Mouse (Mus musculus): ENCODE data around the gene Slc19a1.

Slc19a1 gene

DNA sequence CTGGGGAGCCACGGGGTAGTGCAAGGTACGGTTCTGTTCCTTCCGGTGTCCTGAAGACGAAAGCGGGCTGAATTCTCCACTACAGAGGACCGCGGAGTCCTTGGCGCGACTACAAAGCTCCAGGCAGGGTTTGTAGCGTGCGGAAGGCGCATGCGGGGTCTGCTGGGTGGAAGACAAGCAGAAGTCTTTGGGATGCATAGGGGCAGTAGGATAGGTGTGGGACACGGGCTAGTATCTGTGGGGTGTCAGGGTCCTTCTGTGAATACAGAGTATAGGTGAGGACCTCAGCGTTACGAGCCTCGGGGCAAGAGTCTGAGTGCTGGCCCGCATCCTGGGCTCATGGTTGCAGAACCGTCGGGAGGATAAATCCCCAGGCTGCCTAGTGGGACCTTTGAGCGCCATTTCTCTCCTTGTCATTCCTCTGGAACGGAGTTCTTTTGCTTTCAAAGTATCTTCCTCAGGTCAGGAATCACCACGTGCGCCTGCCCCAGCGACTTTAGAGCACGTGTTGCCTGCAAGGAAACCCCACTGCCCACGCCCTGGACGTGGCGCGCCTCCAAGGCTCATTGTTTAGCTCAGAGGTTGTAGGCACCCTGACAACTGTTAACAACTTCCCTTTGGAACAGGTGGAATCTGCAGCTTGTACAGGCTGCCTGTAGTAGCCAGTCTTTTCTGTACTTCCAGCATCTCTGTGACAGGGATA, 1.4 kb downstream of the Slc19a1 start:
- DNase-seq (ENCODE audit: low spot score): peak; percentile 43

DNA sequence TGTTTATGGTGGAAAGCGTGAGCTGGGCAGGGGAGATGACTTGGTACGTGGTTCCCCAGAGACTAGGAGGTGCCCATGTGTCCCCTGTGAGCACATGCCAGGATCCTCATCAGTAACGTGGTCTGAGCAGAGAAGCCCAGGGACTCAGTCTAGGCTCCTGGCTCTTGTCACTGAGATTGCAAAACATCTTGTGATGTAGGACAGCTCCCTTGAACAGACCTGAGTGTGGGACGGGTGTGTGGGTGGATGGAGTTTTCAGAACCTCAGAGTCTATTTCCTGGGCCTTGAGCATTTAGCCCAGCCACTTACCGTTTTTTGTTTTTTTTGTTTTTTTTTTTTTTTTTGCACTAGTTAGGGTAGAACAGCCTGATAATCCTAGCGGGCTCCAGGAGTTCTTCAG, 3.4 kb downstream of the Slc19a1 start:
- DNase-seq (ENCODE audit: low spot score): no peak

DNA sequence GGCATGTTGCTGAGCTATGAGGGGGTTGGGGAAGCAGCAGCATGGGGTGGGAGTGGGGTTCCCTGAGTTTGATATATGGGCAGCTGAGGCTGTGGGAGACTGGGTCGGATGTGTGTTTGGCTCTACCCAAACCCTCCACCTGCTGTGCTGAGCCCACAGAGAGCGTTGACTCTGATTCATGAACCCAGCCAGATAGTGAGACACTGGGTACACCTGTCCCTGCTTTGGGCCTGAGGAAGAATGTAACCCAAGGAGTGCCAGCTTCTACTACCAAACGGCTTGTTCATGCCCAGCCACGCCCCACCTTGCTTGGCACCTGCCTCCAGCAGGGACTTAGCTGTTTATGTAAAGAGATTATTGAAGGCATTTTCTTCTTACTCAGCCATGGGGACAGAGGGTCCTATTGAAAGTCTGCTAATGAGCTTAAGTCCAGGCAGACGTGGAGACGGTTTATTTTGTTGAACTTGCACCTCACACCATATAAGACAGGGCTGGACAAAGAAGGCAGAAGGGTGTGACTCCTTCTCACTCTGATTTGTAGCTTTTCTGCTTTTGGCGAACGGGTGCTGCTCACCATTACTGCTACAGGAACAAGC, 6.6 kb downstream of the Slc19a1 start:
- DNase-seq (ENCODE audit: low spot score): no peak

DNA sequence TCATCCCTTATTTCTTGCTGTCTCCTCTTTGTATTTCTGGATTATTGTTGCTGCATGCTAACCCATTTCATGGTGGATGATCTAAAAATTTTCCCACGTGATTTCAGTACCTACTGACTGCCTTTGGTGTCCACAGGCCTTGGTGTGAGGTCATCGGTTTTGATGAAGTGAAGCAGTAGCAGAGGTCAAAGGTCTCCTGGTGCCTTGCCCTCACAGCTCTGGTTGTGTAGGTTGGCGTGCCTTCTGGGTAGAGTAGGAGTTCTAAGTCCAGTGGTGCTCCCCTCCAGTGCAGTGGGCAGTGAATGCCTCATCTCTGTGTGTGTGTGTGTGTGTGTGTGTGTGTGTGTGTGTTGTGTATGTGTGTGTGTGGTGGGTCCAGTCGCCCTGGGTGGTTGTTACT, 16.2 kb downstream of the Slc19a1 start:
- no peak for DNase-seq (ENCODE audit: low spot score)

DNA sequence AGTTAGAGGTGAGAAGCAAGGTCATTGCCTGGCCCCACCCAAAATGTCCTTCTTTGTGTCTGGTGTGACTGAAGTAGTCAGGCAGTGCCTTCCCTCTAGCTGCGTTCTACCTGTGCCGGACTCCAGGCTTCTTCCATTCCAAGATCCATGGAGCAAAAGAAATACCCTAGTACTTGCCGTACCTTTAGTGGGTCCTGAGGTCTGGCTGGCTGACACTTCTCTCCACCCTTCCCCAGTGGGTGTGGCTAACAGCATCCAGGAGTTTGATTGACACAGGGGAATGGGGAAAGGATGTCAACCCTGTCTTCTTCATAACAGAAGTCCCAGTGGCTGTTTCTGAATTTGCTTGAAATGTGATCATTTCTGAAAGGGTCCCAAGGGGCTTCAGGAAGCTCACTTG, 16.6 kb downstream of the Slc19a1 start:
- no peak for DNase-seq (ENCODE audit: low spot score)

DNA sequence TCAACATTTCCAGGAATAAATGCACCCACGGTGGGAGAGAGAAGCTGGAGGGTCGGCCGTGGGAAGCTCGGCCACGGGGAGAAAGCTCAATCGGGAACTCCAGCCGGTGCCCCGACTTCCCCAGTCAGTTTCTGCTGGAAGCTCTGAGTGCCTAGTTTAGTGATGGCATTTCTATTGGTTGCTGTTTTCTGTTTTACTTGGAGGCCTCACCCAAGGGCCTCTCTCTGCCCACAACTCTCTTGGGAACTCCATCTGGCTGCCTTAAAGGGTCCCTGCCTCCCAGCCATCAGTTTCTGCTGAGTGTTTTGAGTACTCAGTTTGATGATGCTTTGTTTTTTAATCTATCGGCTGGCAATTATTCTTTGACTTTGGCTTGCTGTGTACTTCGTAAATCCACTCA, 24.7 kb downstream of the Slc19a1 start:
- DNase-seq (ENCODE audit: low spot score): no peak

DNA sequence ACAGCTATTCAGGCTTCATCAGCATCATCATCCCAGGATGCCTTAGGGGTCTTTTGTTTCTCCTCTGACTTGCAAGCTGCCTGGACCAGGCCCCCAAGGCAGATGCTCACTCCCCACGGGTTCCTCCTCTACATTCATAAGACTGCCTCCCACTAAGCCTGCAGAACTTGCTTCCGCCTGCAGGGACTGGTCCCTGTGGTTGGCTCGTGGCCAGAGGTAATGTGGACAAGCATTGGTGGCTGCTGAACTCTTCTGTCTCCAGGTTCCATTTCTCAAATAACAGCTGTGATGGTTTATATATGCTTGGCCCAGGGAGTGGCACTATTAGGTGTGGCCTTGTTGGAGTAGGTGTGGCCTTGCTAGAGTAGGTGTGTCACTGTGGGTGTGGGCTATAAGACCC, 29.4 kb downstream of the Slc19a1 start:
- no peak for DNase-seq (ENCODE audit: low spot score)

DNA sequence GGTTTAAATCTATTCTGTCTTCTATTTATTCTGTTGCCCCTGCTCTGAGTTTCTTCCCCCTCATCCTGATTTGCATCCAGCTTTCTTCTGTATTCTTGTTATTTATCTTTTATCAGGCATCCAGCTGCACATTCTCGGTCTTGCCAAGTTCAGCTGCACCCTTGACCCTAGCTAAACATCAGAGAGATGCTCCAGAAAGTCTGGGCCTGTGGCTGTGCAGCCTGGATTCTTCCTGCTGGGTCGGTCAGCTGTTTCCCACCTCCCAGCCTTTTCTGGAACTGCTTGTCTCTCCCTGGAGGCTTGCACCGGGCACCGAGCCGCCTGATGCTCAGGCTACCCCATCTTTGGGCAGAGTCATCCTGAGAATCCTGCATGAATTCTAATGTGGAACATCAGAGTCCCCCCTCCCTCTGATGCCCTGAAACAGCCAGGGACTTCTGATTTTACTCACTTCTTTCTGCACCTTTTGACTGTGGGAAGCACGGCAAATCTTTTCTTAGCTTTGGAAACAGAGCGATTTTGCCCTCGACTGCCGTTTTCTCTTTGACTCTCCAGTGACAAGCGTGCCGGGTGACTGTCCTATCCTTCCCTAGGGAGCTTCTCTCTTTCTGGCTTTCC, 30.5 kb downstream of the Slc19a1 start:
- no peak for DNase-seq (ENCODE audit: low spot score)

DNA sequence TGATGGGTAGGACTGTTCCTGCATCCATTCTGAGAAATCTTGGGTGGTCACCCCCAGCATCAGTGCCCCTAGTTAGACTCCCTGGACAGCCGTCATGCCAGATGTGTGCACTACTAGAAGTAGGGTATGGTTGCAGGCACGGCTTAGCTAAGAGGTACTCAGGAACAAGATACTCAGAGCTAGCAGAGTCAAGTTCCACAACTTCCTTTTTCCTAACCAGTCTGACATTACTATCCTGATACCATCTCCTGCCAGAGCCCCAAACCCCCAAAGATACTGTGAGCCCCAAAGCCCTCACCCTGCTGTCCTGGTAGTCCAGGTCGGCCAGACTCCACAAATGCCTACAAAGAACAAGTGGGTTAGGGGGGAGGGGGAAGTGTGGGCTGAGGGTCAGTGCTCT, 32.2 kb downstream of the Slc19a1 start:
- no peak for DNase-seq (ENCODE audit: low spot score)

DNA sequence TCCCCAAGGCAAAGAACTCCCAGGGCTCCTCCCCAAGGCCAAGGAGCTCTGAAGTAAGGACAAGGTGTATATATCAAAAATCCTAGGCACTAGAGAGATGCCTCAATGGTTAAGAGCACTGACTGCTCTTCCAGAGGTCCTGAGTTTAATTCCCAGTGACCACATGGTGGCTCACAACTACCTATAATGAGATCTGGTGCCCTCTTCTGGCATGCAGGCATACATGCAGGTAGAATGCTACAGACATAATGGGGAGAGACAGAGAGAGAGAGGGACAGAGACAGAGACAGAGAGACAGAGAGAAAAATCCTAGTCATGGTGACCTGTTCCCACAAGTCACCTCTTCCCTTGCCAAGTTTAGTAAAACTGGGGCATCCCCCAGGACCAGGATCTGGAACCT, 32.6 kb downstream of the Slc19a1 start:
- no peak for DNase-seq (ENCODE audit: low spot score)

DNA sequence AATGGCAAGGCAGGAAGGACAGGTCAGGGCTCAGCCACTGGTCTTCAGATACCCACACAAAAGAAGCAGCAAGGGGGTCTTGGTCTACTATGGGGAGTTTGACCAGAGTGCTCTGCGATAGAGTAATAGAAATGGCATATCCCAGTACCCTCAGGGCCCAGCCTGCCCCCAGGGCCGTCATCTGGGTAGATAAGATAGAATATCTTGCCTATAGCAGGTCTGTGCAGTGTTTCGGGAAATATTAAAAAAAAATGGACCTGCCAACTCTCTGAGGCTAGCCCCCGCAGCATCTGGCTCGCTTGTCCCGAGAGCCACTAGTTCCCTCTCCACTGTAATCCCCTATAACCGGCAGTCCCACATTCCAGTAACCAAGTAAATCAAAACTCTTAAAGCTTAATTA, 36.4 kb downstream of the Slc19a1 start:
- no peak for DNase-seq (ENCODE audit: low spot score)

DNA sequence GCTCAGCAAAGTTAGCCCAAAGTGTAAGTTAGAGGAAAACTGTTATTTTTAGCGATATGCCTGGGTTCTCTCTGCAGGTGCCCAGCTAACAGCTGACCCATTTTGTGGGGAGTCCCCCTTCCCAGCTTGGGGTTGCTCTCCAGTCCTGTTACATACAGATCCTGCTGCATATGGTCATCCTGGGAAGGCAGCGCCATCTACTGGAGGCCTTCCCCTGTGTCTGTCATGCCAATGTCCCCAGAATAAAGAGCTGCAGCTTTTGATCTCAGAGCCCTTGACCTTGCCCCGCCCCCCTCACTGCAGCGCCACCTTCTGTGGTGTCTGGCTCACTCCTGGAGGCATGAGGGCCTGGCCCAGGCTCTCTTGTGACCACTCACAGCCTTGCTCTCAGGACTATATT, 38.0 kb downstream of the Slc19a1 start:
- peak; percentile 20 for DNase-seq (ENCODE audit: low spot score)

DNA sequence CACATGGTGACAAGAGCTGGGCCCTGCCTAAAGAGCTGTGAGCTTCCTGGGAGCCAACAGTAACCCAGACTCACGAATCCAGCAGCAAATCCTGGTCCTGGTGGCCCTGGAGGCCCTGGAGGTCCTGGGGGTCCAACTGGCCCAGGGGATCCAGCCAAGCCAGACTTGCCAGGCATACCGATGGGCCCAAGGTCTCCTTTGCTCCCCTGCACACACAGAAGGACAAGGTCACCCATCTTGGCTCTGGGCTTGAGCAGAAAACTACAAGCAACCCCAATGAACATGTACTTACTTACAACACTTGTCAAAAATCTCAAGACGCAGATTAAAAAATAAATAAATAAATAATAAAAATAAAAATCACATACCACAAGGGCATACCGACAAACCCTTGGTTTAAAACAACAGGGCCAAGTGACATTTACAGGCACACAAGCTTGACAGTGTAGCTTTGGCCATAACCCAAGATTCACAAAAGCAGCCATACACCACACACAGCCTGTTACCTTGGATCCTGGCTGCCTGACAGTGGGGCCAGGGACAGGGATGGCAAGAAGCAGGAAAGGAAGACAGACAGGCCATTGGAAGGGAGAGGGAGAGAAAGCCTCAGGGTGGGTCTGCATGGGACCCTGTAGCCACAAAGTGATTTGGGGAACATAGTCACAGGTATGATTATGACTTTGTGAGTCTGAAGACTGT, 42.4 kb downstream of the Slc19a1 start:
- no peak for DNase-seq (ENCODE audit: low spot score)

DNA sequence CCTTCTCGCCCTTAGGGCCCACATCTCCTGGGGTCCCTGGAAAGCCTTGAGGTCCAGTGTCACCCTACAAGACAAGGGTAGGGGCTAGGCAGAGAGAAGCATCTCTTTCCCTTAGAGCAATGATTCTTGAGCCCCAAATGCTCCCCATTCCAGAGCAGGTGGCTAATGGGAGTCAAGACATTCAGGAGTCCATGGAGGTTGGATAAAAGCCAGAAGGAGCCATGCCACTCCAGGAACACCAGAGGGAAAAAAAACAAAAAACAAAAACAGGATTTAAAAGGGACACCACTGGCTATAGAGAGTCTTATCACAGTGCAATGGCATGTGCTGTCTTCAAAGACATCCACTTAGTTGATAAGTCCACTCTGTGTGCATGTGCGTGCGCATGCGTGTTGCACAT, 46.4 kb downstream of the Slc19a1 start:
- no peak for DNase-seq (ENCODE audit: low spot score)

DNA sequence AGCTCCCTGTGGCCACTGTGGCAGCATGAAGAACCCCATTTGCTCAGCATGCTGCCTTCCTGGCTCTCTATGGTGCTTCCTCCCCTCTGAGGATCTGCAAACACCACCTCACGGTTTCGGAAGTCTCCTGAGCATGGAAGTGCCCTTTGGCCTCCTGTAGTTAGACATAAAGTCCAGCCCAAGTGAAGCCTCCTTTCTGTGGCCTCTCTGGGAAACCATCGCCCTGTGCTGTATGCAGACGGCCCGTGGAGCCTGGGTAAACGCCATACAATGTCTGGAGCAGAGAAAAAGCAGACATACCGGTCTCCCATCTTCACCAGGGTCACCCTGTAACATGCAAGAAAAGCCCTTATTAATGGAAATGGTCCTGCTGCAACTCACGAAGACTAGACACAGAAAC, 46.9 kb downstream of the Slc19a1 start:
- no peak for DNase-seq (ENCODE audit: low spot score)

DNA sequence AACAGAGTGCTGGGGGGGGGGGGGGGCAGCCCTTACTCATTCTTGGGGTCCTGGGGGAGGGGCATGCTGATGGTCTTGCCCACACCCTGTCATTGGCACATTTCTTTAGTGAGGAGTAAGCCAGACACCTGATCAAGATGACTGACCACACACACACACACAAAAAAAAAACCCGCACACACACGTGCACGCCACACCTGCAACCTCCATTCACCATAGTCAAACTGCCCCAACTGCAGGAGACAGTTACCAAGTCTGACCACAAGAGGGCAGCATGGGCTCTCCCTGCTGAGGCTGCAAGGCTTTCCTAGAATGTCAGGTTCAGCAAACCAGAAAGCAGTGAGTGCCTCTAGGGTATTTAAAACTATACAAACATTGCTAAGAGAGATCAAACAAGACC, 50.4 kb downstream of the Slc19a1 start:
- peak; percentile 74 for DNase-seq (ENCODE audit: low spot score)

DNA sequence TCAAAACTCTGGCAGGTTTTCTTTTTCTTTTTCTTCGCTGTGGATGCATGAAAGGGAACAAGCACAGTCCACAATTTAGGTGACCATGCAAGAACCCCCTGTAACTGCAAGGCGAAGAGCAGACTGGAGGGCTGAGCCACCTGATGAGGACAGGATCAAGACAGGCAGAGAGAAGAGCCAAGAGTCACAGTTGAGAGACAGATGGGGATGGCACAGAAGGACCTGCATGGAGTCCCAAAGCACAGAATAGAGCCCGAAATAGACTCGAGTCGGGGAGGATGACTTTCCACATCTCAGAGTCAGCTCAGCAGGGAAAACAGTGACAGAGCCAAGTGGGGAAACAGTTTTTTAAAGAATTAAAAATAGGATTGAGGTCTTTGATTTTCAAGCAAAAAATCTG, 50.9 kb downstream of the Slc19a1 start:
- DNase-seq (ENCODE audit: low spot score): no peak

DNA sequence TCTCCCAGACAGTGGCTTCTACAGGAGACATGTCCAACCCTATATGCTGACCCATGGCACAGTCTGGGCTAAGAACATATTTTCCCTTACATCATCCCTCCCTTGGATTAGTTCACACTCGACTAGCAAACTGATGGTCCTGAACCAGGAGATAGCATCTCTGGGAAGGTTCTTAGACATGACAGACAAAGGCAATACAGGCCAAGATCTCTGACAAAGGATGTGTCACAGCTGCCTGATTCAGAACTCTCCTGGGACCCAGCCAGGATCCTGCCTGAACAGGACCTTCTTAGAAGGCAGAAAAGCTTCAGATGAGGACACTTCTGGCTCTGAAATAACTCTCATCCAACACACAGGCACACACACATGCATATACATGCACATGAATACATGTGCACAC, 52.5 kb downstream of the Slc19a1 start:
- no peak for DNase-seq (ENCODE audit: low spot score)

DNA sequence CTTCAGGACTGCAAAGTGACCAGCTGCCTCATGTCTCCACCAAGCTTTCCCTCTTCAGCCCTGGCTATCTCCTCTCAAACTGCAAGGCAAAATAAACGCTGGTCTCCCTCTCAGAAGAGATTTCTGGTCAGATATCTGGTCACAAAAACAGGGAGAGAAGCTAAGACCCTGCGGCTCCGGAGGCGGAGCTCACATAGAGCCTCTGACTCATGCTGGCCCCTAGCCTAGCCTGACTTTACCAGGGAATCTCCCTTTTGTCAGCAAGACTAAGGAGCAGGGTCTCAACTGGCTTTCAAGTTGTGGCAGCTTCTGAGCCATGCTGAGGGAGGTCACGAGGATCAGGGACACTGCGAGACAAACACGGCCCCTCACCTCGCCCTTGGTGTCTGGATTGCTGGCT, 57.3 kb downstream of the Slc19a1 start:
- DNase-seq (ENCODE audit: low spot score): peak; percentile 46

DNA sequence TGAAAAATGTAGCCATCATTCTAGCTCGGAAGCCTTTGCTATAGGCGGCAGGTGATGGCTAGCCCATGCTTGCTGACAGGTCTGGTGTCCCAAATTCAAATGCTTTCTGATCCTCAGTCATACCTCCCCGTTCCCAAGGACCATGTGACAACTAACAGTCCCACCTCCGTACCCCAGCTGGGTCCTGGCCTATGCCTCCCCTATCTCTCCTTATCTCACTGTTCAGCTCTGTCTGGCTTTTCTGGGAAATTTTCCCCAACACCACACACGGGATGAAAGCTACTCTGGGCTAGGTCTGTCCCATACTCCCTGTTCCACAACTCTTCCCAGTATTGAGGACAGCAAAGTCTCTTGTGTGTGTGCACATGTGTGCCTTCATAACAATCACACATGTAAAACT, 58.0 kb downstream of the Slc19a1 start:
- DNase-seq (ENCODE audit: low spot score): no peak

DNA sequence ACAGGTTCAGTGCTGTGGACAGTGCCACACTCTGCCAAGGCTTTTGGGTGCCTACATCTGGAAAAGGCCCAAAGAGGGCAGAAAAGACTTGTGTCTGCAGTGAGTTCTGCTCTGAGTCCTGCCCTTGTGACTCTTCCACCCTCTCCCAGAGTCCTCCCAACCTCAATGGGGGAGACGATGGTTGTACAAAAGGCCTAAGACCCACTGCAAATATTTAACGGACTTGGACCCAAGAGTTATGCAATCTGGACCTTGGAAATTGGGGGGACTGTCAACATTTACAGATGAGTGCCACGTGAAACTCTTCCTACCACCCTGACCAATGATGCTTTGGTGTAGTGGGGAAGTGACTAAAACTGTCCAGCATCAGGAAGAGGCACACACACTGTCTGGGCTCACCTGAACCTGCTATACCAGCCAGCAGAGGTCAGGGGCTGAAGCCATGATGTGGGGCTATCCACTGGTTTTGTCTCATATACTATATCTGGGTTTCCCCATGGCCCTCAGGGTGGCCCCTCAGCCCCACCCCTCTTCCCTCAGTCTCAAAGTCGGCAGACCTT, 59.6 kb downstream of the Slc19a1 start:
- no peak for DNase-seq (ENCODE audit: low spot score)

DNA sequence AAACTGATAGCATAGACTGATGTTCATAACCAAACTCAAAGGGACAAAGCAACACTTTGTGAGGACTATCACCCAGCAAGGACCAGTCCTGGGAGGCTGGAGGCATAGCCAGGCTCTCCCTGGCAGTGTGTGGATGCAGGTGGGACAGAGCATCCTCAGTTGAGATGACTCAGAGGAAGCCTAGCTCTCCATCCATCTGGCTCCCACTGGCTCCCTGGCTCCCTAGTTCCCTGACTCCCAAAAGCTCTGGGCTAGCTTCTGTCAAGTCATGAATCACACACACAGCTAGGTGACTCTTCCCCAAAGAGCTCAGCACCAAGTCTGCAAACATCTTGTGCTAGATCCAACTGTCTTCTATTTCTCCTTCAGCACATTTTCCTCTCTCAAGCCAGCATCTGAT, 61.8 kb downstream of the Slc19a1 start:
- DNase-seq (ENCODE audit: low spot score): no peak

DNA sequence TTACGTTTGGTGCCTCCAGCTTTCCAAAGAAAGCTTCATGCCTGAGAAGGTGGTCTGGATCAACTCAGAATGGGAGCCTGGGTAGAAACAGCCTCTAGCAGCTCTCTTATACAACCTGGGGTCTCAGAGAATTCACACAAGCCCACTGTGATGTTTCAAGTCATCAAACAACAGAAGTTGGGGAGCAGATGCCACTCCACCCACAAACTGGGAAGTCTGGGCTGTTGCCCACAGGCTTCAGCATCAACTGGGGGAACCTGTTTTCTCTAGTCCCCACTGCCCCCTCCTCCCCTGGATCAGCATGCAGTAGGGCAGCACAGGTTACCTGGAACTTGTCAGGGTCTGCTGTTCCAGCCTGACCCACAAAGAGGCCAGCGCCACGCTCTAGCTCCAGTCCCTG, 63.6 kb downstream of the Slc19a1 start:
- DNase-seq (ENCODE audit: low spot score): no peak

All from urinary bladder, postnatal 25 days (tissue).